19 mouse cellular contexts compared by ENCODE assay signal in genomic region chr2:162613480-162613879, GRCm38 (mm10). TPM values are rescaled to one million over a fixed set of nuclear protein-coding genes. Genes with fewer than 3 reads are reported as not detected.
DNase-seq lines count a peak whose midpoint lies in the region; TF ChIP-seq lines count a peak whose summit lies in the region.
"Had no signal": no experiment of that assay in that cellular context is flagged by ENCODE, and none has a peak within 500 bp of the region (broad histone marks: within the 10 kb centered on the region; RNA-seq: fewer than 3 reads in every experiment).

No protein-coding gene starts in this region.

- H3K4me3 ChIP-seq in heart, adult 2 months, result no peak overlapping the region
- H3K4me3 ChIP-seq in left cerebral cortex, adult 2 months, result no peak overlapping the region
- H3K4me3 ChIP-seq: embryonic facial prominence, embryonic 13.5 days; forebrain, embryonic 12.5 days; heart, embryonic 15.5 days; hindbrain, embryonic 12.5 days; intestine, embryonic 15.5 days had no signal

- WGBS in heart, adult 2 months, result 65% methylated on average over 4 of the region's 4 CpGs

- no peaks in the 10 kb centered on the region for H3K4me1 ChIP-seq in heart, adult 2 months (ENCODE audit: control insufficient read depth, insufficient read depth, low read length)
- H3K4me1 ChIP-seq: embryonic facial prominence, embryonic 13.5 days; forebrain, embryonic 12.5 days; heart, embryonic 15.5 days; hindbrain, embryonic 12.5 days; intestine, embryonic 15.5 days had no signal

- no peak for TF ChIP-seq POLR2A in heart, adult 2 months (IDR thresholded peaks at IDR 0.05; ENCODE audit: insufficient read depth, low read depth, low read length)

- H3K27ac ChIP-seq in heart, adult 2 months, result no peak overlapping the region
- H3K27ac ChIP-seq in left cerebral cortex, adult 2 months, result no peak overlapping the region
- H3K27ac ChIP-seq: embryonic facial prominence, embryonic 13.5 days; forebrain, embryonic 12.5 days; heart, embryonic 15.5 days; hindbrain, embryonic 12.5 days; intestine, embryonic 15.5 days had no signal

- DNase-seq in cerebellum, adult 9-11 months, result peak; percentile 16
- DNase-seq in cerebellum, postnatal 36 days, result no peak
- DNase-seq in heart, adult 2 months, result no peak
- DNase-seq in heart, postnatal 36 days, result no peak
- no peak for DNase-seq in left cerebral cortex, adult 2 months (ENCODE audit: extremely low spot score in 1 of 2, low spot score in 2 of 2)
- DNase-seq in left cerebral cortex, adult 9 months (ENCODE audit: low spot score in 2 of 2), result no peak
- DNase-seq: adrenal gland, postnatal 14 days; gastrocnemius, postnatal 10 days; heart, adult 18-20 months; heart, postnatal 4 days; kidney, adult 18-20 months had no signal

- TF ChIP-seq CTCF in heart, adult 2 months (IDR thresholded peaks at IDR 0.05), result 0 out of 2 replicates have a peak, but pooled peaks have one; percentile 16
- TF ChIP-seq CTCF in left cerebral cortex, adult 2 months (IDR thresholded peaks at IDR 0.05), result peak; percentile 34

- TF ChIP-seq EP300 in heart, adult 2 months (IDR thresholded peaks at IDR 0.05; ENCODE audit: insufficient read depth, low read depth, low read length), result no peak

- intact Hi-C loops in heart, adult 2 months (cut with DNase I), result no loop called here
- intact Hi-C loops in heart, postnatal 36 days (cut with DNase I), result no loop called here
- intact Hi-C loops in left cerebral cortex, adult 2 months (cut with DNase I), result no loop called here

- H3K36me3 ChIP-seq in heart, adult 2 months (ENCODE audit: control insufficient read depth, insufficient read depth, low read length), result no peaks in the 10 kb centered on the region
- H3K36me3 ChIP-seq: embryonic facial prominence, embryonic 13.5 days; forebrain, embryonic 12.5 days; heart, embryonic 15.5 days; hindbrain, embryonic 12.5 days; intestine, embryonic 15.5 days had no signal

- no peak overlapping the region for H3K9ac ChIP-seq in heart, adult 2 months (ENCODE audit: low read depth, low read length)
- H3K9ac ChIP-seq: embryonic facial prominence, embryonic 13.5 days; forebrain, embryonic 12.5 days; heart, embryonic 15.5 days; hindbrain, embryonic 12.5 days; intestine, embryonic 15.5 days had no signal

- no peaks in the 10 kb centered on the region for H3K79me2 ChIP-seq in heart, adult 2 months (replicated peaks; ENCODE audit: control insufficient read depth, insufficient read depth, low read length)

- H3K27me3 ChIP-seq in heart, adult 2 months (ENCODE audit: control insufficient read depth, insufficient read depth, low read length), result no peaks in the 10 kb centered on the region
- H3K27me3 ChIP-seq: CH12.LX; embryonic facial prominence, embryonic 13.5 days; forebrain, embryonic 12.5 days; heart, embryonic 15.5 days; hindbrain, embryonic 12.5 days; intestine, embryonic 15.5 days; Patski had no signal

RNA-seq across cellular contexts. Expression of gene Ptprt, which starts 47.5 kb away (rescaled TPM):
- total RNA-seq in heart, adult 2 months (2021), result under 1 TPM; 0.08 to 0.36 TPM
- polyA plus RNA-seq in heart, adult 2 months (2012; rRNA removed), result 0.02 and 0.09 TPM in 2 replicates
- under 1 TPM; 0.08 to 0.33 TPM for total RNA-seq in heart, postnatal 36 days (2021)
- 100 to 1,000 TPM; 101 to 103 TPM for total RNA-seq in left cerebral cortex, adult 2 months (2021)
- polyA plus RNA-seq: activated CD4-positive, CD25-positive, alpha-beta regulatory T cell, adult 4 months had no signal

Comparison
In these comparisons a context has a peak if more than half of its experiments do, and no peak if none do; other contexts are left out.
1. RNA of gene Ptprt, which starts 47.5 kb away (total RNA-seq): 101 to 103 TPM in left cerebral cortex, adult 2 months; 0.08 to 0.36 TPM in heart, adult 2 months and 0.08 to 0.33 TPM in heart, postnatal 36 days; every median in the first group is over 10 times any median in the second.